Mouse (Mus musculus): ENCODE results near the gene Aqp11.

- TF ChIP-seq CTCF (IDR thresholded peaks at IDR 0.05; ENCODE audit: control insufficient read depth, insufficient read depth, insufficient replicate concordance, low read depth, low read length) = no peak
- TF ChIP-seq POLR2A (IDR thresholded peaks at IDR 0.05; ENCODE audit: control insufficient read depth, low read depth, low read length) = no peak
Observed at GRCm38 (mm10) chr7:97695441-97695840, 42.6 kb downstream of the Aqp11 start.

Measured in testis, adult 2 months (tissue).